Mouse (Mus musculus) forebrain, embryonic 10.5 days (tissue): Measurements from ENCODE around the gene Dcaf15. TPM values are rescaled to one million over a fixed set of nuclear protein-coding genes. Genes with fewer than 3 reads are reported as not detected.

ENCODE experiments used
- DNase-seq: peaks from one replicate; pipeline ENCODE4 v3.0.0-alpha.2; 2017; ENCODE audit warnings: low spot score; ENCODE audit errors: extremely low spot score
- H3K27ac ChIP-seq: fragments of 300-500 bp; sonication (generic); 2 replicates; pipeline ENCODE4 v1.5.1; 2016; ENCODE audit warnings: mild to moderate bottlenecking
- H3K27me3 ChIP-seq: fragments of 300-500 bp; sonication (generic); 2 replicates; pipeline ENCODE4 v1.6.1; 2016; ENCODE audit warnings: mild to moderate bottlenecking; ENCODE audit not compliant: poor library complexity, severe bottlenecking
- H3K36me3 ChIP-seq: fragments of 300-500 bp; sonication (generic); replicated peaks from 2 replicates; pipeline ENCODE4 v1.6.1; 2016; ENCODE audit warnings: mild to moderate bottlenecking, moderate library complexity
- H3K4me1 ChIP-seq: fragments of 300-500 bp; sonication (generic); 2 replicates; pipeline ENCODE4 v1.6.1; 2016
- H3K4me3 ChIP-seq: fragments of 300-500 bp; sonication (generic); 2 replicates; pipeline ENCODE4 v1.5.1; 2016; ENCODE audit warnings: mild to moderate bottlenecking, moderate library complexity
- H3K9me3 ChIP-seq: fragments of 300-500 bp; sonication (generic); 2 replicates; pipeline ENCODE4 v1.6.1; 2016; ENCODE audit warnings: mild to moderate bottlenecking, moderate library complexity
- WGBS: fragments of 180-500 bp; shearing (Covaris S2); methylation state at CpG from one replicate; pipeline ENCODE4 v1.1.7; 2016; 5-methylcytosine and 5-hydroxymethylcytosine counted together
- microRNA counts: library from miRNA; unstranded; fragments of <30 nt; microRNA quantifications from one replicate; lab custom pipeline; 2017
- microRNA-seq: library from miRNA; unstranded; fragments of <30 nt; microRNA quantifications from one replicate; pipeline ENCODE4, GENCODE M21; 2017
- polyA plus RNA-seq: library from polyadenylated mRNA; unstranded; fragments of >200 nt; fragmentation: Nextera tagmentation; extraction: Ambion mirVana; gene quantifications from 2 replicates; pipeline ENCODE4 v1.2.1, GENCODE M21; 2016

The Dcaf15 gene
- polyA plus RNA-seq, 1 experiment from 2014 or later: 18.5 TPM

DNA sequence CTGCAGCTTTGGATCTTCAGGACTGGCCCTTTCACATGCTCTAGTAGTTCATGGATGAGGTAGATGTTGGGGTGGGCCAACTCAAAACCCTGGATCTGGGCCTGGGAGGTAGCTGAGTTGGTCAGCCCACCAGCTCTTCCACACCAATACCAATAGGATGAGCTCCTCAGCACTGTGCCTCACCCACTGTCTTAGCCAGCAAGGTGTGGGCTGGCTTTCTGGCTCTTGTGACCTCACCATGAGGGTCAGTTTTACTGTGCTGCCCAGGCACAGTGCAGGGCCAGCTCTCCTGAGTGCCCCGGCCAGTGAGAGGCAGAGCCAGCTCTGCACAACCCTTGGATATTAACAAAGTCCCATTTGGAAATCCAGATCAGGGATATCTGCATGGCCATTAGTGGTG lies 46.7 kb downstream of the Dcaf15 start:
- no peak overlapping the region for H3K27ac ChIP-seq
- WGBS: 86% methylated on average over 1 of the region's 1 CpGs
- peaks cover 7% of the 10 kb centered on the region; the same call in 1 of the 2 replicates for H3K9me3 ChIP-seq
- no peaks in the 10 kb centered on the region for H3K4me1 ChIP-seq
- no peaks in the 10 kb centered on the region for H3K36me3 ChIP-seq
- no peak overlapping the region for H3K4me3 ChIP-seq
- DNase-seq: no peak
- no peaks in the 10 kb centered on the region for H3K27me3 ChIP-seq

- H3K4me3 ChIP-seq: no peak overlapping the region
- H3K9me3 ChIP-seq: peaks cover 7% of the 10 kb centered on the region; the same call in 1 of the 2 replicates
- no peak for DNase-seq
- H3K36me3 ChIP-seq: no peaks in the 10 kb centered on the region
- WGBS: 94% methylated on average over 5 of the region's 5 CpGs
- no peaks in the 10 kb centered on the region for H3K4me1 ChIP-seq
- 0 out of 2 replicates have a peak, but pooled peaks cover 7% of the 10 kb centered on the region for H3K27me3 ChIP-seq
- H3K27ac ChIP-seq: no peak overlapping the region
Measured at GRCm38 (mm10) chr8:84053229-84053628, 51.3 kb downstream of the Dcaf15 start.

DNA sequence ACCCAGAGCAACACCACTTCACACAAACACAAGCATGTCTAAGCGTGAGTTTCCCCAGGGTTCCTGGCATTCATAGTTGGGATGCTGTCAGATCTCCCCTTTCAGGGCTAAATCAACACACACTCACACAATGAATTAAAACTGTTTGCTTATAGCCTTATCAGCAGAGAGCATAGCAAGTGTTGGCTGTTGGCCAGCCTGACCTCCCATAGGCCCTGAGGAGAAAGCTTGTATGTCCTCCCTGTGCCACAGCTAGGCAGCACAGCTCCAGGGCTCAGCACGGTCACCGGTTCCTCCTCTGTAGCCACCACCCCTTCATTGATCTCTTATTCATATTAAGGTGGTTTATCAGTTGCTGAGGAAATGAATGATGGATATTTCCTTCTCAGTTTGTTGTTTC lies 51.8 kb downstream of the Dcaf15 start:
- 91% methylated on average over 3 of the region's 3 CpGs for WGBS
- Histone ChIP-seq H3K27ac (no peak overlapping the region), H3K36me3 (no peaks in the 10 kb centered on the region), H3K27me3 (0 out of 2 replicates have a peak, but pooled peaks cover 11% of the 10 kb centered on the region), H3K9me3 (peaks cover 7% of the 10 kb centered on the region; the same call in 1 of the 2 replicates), H3K4me1 (no peaks in the 10 kb centered on the region), H3K4me3 (no peak overlapping the region)
- no peak for DNase-seq

- Histone ChIP-seq H3K36me3 (no peaks in the 10 kb centered on the region), H3K27me3 (peaks cover 47% of the 10 kb centered on the region), H3K27ac (no peak overlapping the region), H3K9me3 (peaks cover 3% of the 10 kb centered on the region; the same call in 1 of the 2 replicates), H3K4me3 (no peak overlapping the region), H3K4me1 (peaks cover 11% of the 10 kb centered on the region)
- 82% methylated on average over 5 of the region's 5 CpGs for WGBS
- no peak for DNase-seq
Measured at GRCm38 (mm10) chr8:84048171-84048570, 56.4 kb downstream of the Dcaf15 start.

MicroRNAs within 50 kb of the gene (microRNA counts, 519-probe panel; counts per million panel counts)
- 3,342 counts per million, percentile 72 among the panel's probes with 10 or more counts for microRNA mmu-miR-709 (lab: Ali Mortazavi, UCI)

Small RNA genes lying within 50 kb of the gene (microRNA-seq; reads per million reads assigned to microRNA genes)
- gene Mir709: not detected

Other genes starting within 250 kb of the Dcaf15 start
- 11.1 and 12.5 TPM in 2 replicates for gene Adgrl1, start 204.7 kb downstream of the Dcaf15 start, polyA plus RNA-seq
- gene Gm10644, start 149.6 kb downstream of the Dcaf15 start, polyA plus RNA-seq: 0.94 and 1.2 TPM in 2 replicates
- gene Asf1b, start 149.3 kb downstream of the Dcaf15 start, polyA plus RNA-seq: 112 and 114 TPM in 2 replicates
- 148 and 158 TPM in 2 replicates for gene Prkaca, start 131.8 kb downstream of the Dcaf15 start, polyA plus RNA-seq
- 10.2 and 10.3 TPM in 2 replicates for gene Samd1, start 107.1 kb downstream of the Dcaf15 start, polyA plus RNA-seq
- 0.49 and 0.63 TPM in 2 replicates for gene 1700067K01Rik, start 103.3 kb downstream of the Dcaf15 start, polyA plus RNA-seq
- gene 2210011C24Rik, start 92.6 kb downstream of the Dcaf15 start, polyA plus RNA-seq: 0.42 and 0.79 TPM in 2 replicates
- 7.8 and 8.2 TPM in 2 replicates for gene Palm3, start 83.3 kb downstream of the Dcaf15 start, polyA plus RNA-seq
- 0.12 and 0.30 TPM in 2 replicates for gene Il27ra, start 62.2 kb downstream of the Dcaf15 start, polyA plus RNA-seq
- not detected in 2 replicates for gene Rln3, start 59.8 kb downstream of the Dcaf15 start, polyA plus RNA-seq
- 1.0 and 1.5 TPM in 2 replicates for gene Gm10643, start 39.6 kb downstream of the Dcaf15 start, polyA plus RNA-seq
- gene Rfx1, start 37.9 kb downstream of the Dcaf15 start, polyA plus RNA-seq: 8.4 and 8.5 TPM in 2 replicates
- 0.14 and 0.17 TPM in 2 replicates for gene Podnl1, start 21.2 kb upstream of the Dcaf15 start, polyA plus RNA-seq
- gene Cc2d1a, start 43.2 kb upstream of the Dcaf15 start, polyA plus RNA-seq: 17.3 and 20.8 TPM in 2 replicates
- 1.9 and 2.4 TPM in 2 replicates for gene 4930432K21Rik, start 43.3 kb upstream of the Dcaf15 start, polyA plus RNA-seq
- gene Nanos3, start 80.4 kb upstream of the Dcaf15 start, polyA plus RNA-seq: 2.6 and 3.7 TPM in 2 replicates
- gene Zswim4, start 132.3 kb upstream of the Dcaf15 start, polyA plus RNA-seq: 28.6 and 31.4 TPM in 2 replicates
- gene D8Ertd738e, start 145.0 kb upstream of the Dcaf15 start, polyA plus RNA-seq: 386 and 390 TPM in 2 replicates
- 65.2 and 71.3 TPM in 2 replicates for gene Mri1, start 152.6 kb upstream of the Dcaf15 start, polyA plus RNA-seq
- gene Ccdc130, start 165.6 kb upstream of the Dcaf15 start, polyA plus RNA-seq: 21.6 and 23.5 TPM in 2 replicates